In genomic region chr14:122262851-122263659, GRCm38 (mm10) we compare ENCODE assay signal across 19 mouse cellular contexts.
DNase-seq lines count a peak whose midpoint lies in the region; ATAC-seq and TF ChIP-seq lines count a peak whose summit lies in the region.
"Had no signal": no experiment of that assay in that cellular context is flagged by ENCODE, and none has a peak within 500 bp of the region (broad histone marks: within the 10 kb centered on the region; RNA-seq: fewer than 3 reads in every experiment).

No protein-coding gene starts in this region.

- no peak for ATAC-seq in forebrain, postnatal 0 days
- 0 out of 2 replicates have a peak, but pooled peaks have one; percentile 17 for ATAC-seq in limb, embryonic 11.5 days (ENCODE audit: insufficient number of reproducible peaks, low FRiP score, low TSS enrichment, low read depth)
- ATAC-seq: intestine, embryonic 15.5 days; liver, postnatal 0 days; Patski had no signal

- no peak for TF ChIP-seq CTCF in forebrain, postnatal 0 days (IDR thresholded peaks at IDR 0.05; ENCODE audit: low read depth)

- WGBS in forebrain, embryonic 10.5 days, result 54% methylated on average over 16 of the region's 16 CpGs
- 35% methylated on average over 16 of the region's 16 CpGs for WGBS in forebrain, postnatal 0 days
- WGBS in limb, embryonic 11.5 days, result 22% methylated on average over 16 of the region's 16 CpGs

- no peak overlapping the region for H3K4me3 ChIP-seq in forebrain, embryonic 10.5 days
- H3K4me3 ChIP-seq in forebrain, postnatal 0 days (ENCODE audit: low read depth, low read length), result no peak overlapping the region
- H3K4me3 ChIP-seq in limb, embryonic 11.5 days (ENCODE audit: low read depth, low read length), result no peak overlapping the region
- H3K4me3 ChIP-seq: heart, embryonic 13.5 days; hindbrain, embryonic 15.5 days; intestine, embryonic 15.5 days had no signal

- H3K27ac ChIP-seq in forebrain, embryonic 10.5 days, result peak overlapping the region; percentile 56; the same call in 1 of the 2 replicates
- H3K27ac ChIP-seq in forebrain, postnatal 0 days (ENCODE audit: low read depth, low read length), result no peak overlapping the region
- H3K27ac ChIP-seq in limb, embryonic 11.5 days (replicated peaks; ENCODE audit: low read depth, low read length), result 0 out of 2 replicates have a peak overlapping the region, but pooled peaks have one; percentile 21
- H3K27ac ChIP-seq: heart, embryonic 13.5 days; hindbrain, embryonic 15.5 days; intestine, embryonic 15.5 days had no signal

- H3K27me3 ChIP-seq in forebrain, embryonic 10.5 days (ENCODE audit: poor library complexity, severe bottlenecking), result peaks cover 38% of the 10 kb centered on the region
- peaks cover under 1% of the 10 kb centered on the region for H3K27me3 ChIP-seq in forebrain, postnatal 0 days (ENCODE audit: insufficient read depth, low read length)
- no peaks in the 10 kb centered on the region; the same call in 1 of the 2 replicates for H3K27me3 ChIP-seq in limb, embryonic 11.5 days (ENCODE audit: control insufficient read depth, insufficient read depth, low read length)
- H3K27me3 ChIP-seq: intestine, embryonic 15.5 days; Patski had no signal

- intact Hi-C loops in heart, postnatal 25 days (cut with DNase I), result no loop called here

- no peak for DNase-seq in forebrain, embryonic 10.5 days (ENCODE audit: extremely low spot score, low spot score)
- no peak for DNase-seq in forebrain, postnatal 0 days
- DNase-seq in ES-CJ7 (ENCODE audit: low read depth, low spot score) (peak; percentile 63), ZHBTc4 (ENCODE audit: low read depth, low spot score) (peak; percentile 75)
- DNase-seq in limb, embryonic 11.5 days (ENCODE audit: low spot score), result peak; percentile 52
- no peak for DNase-seq in heart, postnatal 25 days (ENCODE audit: low spot score)
- no peak for DNase-seq in right cerebral cortex, postnatal 4 days
- DNase-seq: adrenal gland, postnatal 25 days; heart, adult 11 months; heart, postnatal 4 days; kidney, adult 9 months; kidney, postnatal 25 days; liver, postnatal 0 days; lung, postnatal 14 days; thymus, postnatal 14 days had no signal

- H3K4me1 ChIP-seq in forebrain, embryonic 10.5 days, result peaks cover 28% of the 10 kb centered on the region
- H3K4me1 ChIP-seq in forebrain, postnatal 0 days (ENCODE audit: insufficient read depth), result no peaks in the 10 kb centered on the region
- H3K4me1 ChIP-seq in limb, embryonic 11.5 days (ENCODE audit: control insufficient read depth, insufficient read depth, low read length), result peaks cover 8% of the 10 kb centered on the region
- H3K4me1 ChIP-seq: hindbrain, embryonic 15.5 days; intestine, embryonic 15.5 days had no signal

- H3K9me3 ChIP-seq in forebrain, embryonic 10.5 days, result no peaks in the 10 kb centered on the region
- no peaks in the 10 kb centered on the region for H3K9me3 ChIP-seq in forebrain, postnatal 0 days (ENCODE audit: low read length)
- H3K9me3 ChIP-seq in limb, embryonic 11.5 days (ENCODE audit: control insufficient read depth, low read length), result no peaks in the 10 kb centered on the region
- H3K9me3 ChIP-seq: heart, embryonic 13.5 days; hindbrain, embryonic 15.5 days; intestine, embryonic 15.5 days had no signal

- H3K36me3 ChIP-seq in forebrain, embryonic 10.5 days (replicated peaks), result no peaks in the 10 kb centered on the region
- H3K36me3 ChIP-seq in forebrain, postnatal 0 days (ENCODE audit: insufficient read depth), result no peaks in the 10 kb centered on the region
- H3K36me3 ChIP-seq in limb, embryonic 11.5 days (ENCODE audit: control insufficient read depth, insufficient read depth, low read length), result no peaks in the 10 kb centered on the region
- H3K36me3 ChIP-seq: heart, embryonic 13.5 days; hindbrain, embryonic 15.5 days; intestine, embryonic 15.5 days had no signal

- no peak overlapping the region for H3K9ac ChIP-seq in forebrain, postnatal 0 days
- no peak overlapping the region for H3K9ac ChIP-seq in limb, embryonic 11.5 days (ENCODE audit: low read length)
- H3K9ac ChIP-seq: heart, embryonic 13.5 days; hindbrain, embryonic 15.5 days; intestine, embryonic 15.5 days; liver, postnatal 0 days had no signal

- no peak overlapping the region for H3K4me2 ChIP-seq in forebrain, postnatal 0 days (ENCODE audit: low read depth)
- no peak overlapping the region for H3K4me2 ChIP-seq in limb, embryonic 11.5 days (ENCODE audit: low read depth, severe bottlenecking)
- H3K4me2 ChIP-seq: heart, embryonic 13.5 days; hindbrain, embryonic 15.5 days; intestine, embryonic 15.5 days had no signal

Comparison
In these comparisons a context has a peak if more than half of its experiments do, and no peak if none do; other contexts are left out.
1. DNase-seq: peak in ES-CJ7 (single experiment), ZHBTc4 (single experiment) and limb, embryonic 11.5 days (single experiment); none in forebrain, embryonic 10.5 days (single experiment), forebrain, postnatal 0 days (single experiment), heart, postnatal 25 days (single experiment) and right cerebral cortex, postnatal 4 days (single experiment).